Mouse (Mus musculus) forebrain, embryonic 16.5 days (tissue): ENCODE measurements around the gene Cops6. TPM values are rescaled to one million over a fixed set of nuclear protein-coding genes. Genes with fewer than 3 reads are reported as not detected.
A peak's percentile ranks its signal among the peaks of the same experiment; 100 is the strongest.

Experiments
- ATAC-seq: fragments of 200-750 bp; cut with Nextera tagmentation; 2 replicates; pipeline ENCODE4 v1.8.0; 2017; ENCODE audit warnings: mild to moderate bottlenecking, moderate library complexity
- H3K27ac ChIP-seq: fragments of 300-500 bp; sonication (generic); 2 replicates; pipeline ENCODE4 v1.5.1; 2014; ENCODE audit warnings: low read length, control low read depth
- H3K27me3 ChIP-seq: fragments of 300-500 bp; sonication (generic); replicated peaks from 2 replicates; pipeline ENCODE4 v1.6.1; 2014; ENCODE audit warnings: low read length; ENCODE audit not compliant: control insufficient read depth, insufficient read depth
- H3K36me3 ChIP-seq: fragments of 300-500 bp; sonication (generic); 2 replicates; pipeline ENCODE4 v1.6.1; 2014; ENCODE audit not compliant: control insufficient read depth, insufficient read depth
- H3K4me1 ChIP-seq: fragments of 300-500 bp; sonication (generic); replicated peaks from 2 replicates; pipeline ENCODE4 v1.6.1; 2014; ENCODE audit warnings: low read length; ENCODE audit not compliant: control insufficient read depth, insufficient read depth
- H3K4me2 ChIP-seq: fragments of 300-500 bp; sonication (generic); 2 replicates; pipeline ENCODE4 v1.6.1; 2014; ENCODE audit warnings: mild to moderate bottlenecking, low read length, control low read depth
- H3K4me3 ChIP-seq: fragments of 300-500 bp; sonication (generic); replicated peaks from 2 replicates; pipeline ENCODE4 v1.5.1; 2014; ENCODE audit warnings: mild to moderate bottlenecking, low read length, control low read depth
- H3K9ac ChIP-seq: fragments of 300-500 bp; sonication (generic); replicated peaks from 2 replicates; pipeline ENCODE4 v1.6.1; 2014; ENCODE audit warnings: low read depth, low read length, control low read depth
- H3K9me3 ChIP-seq: fragments of 300-500 bp; sonication (generic); 2 replicates; pipeline ENCODE4 v1.6.1; 2016; ENCODE audit warnings: low read length; ENCODE audit not compliant: control insufficient read depth
- WGBS: fragments of 180-500 bp; shearing (Covaris S2); extraction: QIAGEN DNeasy Blood & Tissue Kit; methylation state at CpG from one replicate; pipeline ENCODE4 v1.1.7; 2014; 5-methylcytosine and 5-hydroxymethylcytosine counted together
- microRNA counts: library from miRNA; unstranded; fragments of <30 nt; microRNA quantifications from one replicate; lab custom pipeline; 2016
- microRNA-seq: library from miRNA; unstranded; fragments of <30 nt; microRNA quantifications from one replicate; pipeline ENCODE4, GENCODE M21; 2017
- polyA plus RNA-seq: library from polyadenylated mRNA; unstranded; fragments of >200 nt; fragmentation: Nextera tagmentation; extraction: Ambion mirVana; gene quantifications from 2 replicates; pipeline ENCODE4 v1.2.1, GENCODE M21; 2015

Gene Cops6
- polyA plus RNA-seq, 1 experiment from 2014 or later, result 305 TPM

GRCm38 (mm10) chr5:138207873-138208272 is 47.0 kb downstream of the Cops6 start:
- no peak for ATAC-seq
- Histone ChIP-seq H3K36me3 (no peaks in the 10 kb centered on the region), H3K27me3 (no peaks in the 10 kb centered on the region), H3K9ac (no peak overlapping the region), H3K9me3 (peaks cover 4% of the 10 kb centered on the region; the same call in 1 of the 2 replicates), H3K4me2 (no peak overlapping the region), H3K27ac (no peak overlapping the region), H3K4me3 (no peak overlapping the region), H3K4me1 (no peaks in the 10 kb centered on the region)
- 88% methylated on average over 4 of the region's 4 CpGs for WGBS

MicroRNA genes within 50 kb of the gene (microRNA counts, 519-probe panel; counts per million panel counts)
- microRNA mmu-miR-106b (lab: Ali Mortazavi, UCI) (3,753 counts per million, percentile 91 among the panel's probes with 10 or more counts), microRNA mmu-miR-25 (lab: Ali Mortazavi, UCI) (4,455 counts per million, percentile 96 among the panel's probes with 10 or more counts), microRNA mmu-miR-93 (lab: Ali Mortazavi, UCI) (3,738 counts per million, percentile 91 among the panel's probes with 10 or more counts)

Small RNA genes lying within 50 kb of the gene (microRNA-seq; reads per million reads assigned to microRNA genes)
- 10,158 reads per million, percentile 95 among the genes with 10 or more reads in this experiment for gene Mir106b
- gene Mir25, result 699 reads per million, percentile 76 among the genes with 10 or more reads in this experiment
- 16,021 reads per million, percentile 97 among the genes with 10 or more reads in this experiment for gene Mir93

Other genes starting within 250 kb of the Cops6 start
- gene Cyp3a13, start 239.5 kb upstream of the Cops6 start, polyA plus RNA-seq, result not detected in 2 replicates
- gene Gjc3, start 198.0 kb upstream of the Cops6 start, polyA plus RNA-seq, result 0.06 and 0.33 TPM in 2 replicates
- not detected in 2 replicates for gene Azgp1, start 179.6 kb upstream of the Cops6 start, polyA plus RNA-seq
- gene Smok3a, start 139.8 kb upstream of the Cops6 start, polyA plus RNA-seq, result not detected in 2 replicates
- not detected in 2 replicates for gene Smok3b, start 139.6 kb upstream of the Cops6 start, polyA plus RNA-seq
- gene Smok3c, start 107.9 kb upstream of the Cops6 start, polyA plus RNA-seq, result not detected in 2 replicates
- 31.2 and 34.2 TPM in 2 replicates for gene Zkscan1, start 76.0 kb upstream of the Cops6 start, polyA plus RNA-seq
- 117 and 118 TPM in 2 replicates for gene Zscan21, start 44.2 kb upstream of the Cops6 start, polyA plus RNA-seq
- 39.4 and 43.9 TPM in 2 replicates for gene Zfp113, start 5.3 kb upstream of the Cops6 start, polyA plus RNA-seq
- 27.8 and 31.9 TPM in 2 replicates for gene Ap4m1, start 10.9 kb downstream of the Cops6 start, polyA plus RNA-seq
- gene Mcm7, start 11.4 kb downstream of the Cops6 start, polyA plus RNA-seq, result 173 and 191 TPM in 2 replicates
- gene Taf6, start 26.4 kb downstream of the Cops6 start, polyA plus RNA-seq, result 83.2 and 87.6 TPM in 2 replicates
- 39.8 and 40.8 TPM in 2 replicates for gene Cnpy4, start 26.4 kb downstream of the Cops6 start, polyA plus RNA-seq
- gene Mblac1, start 33.2 kb downstream of the Cops6 start, polyA plus RNA-seq, result 12.9 and 13.2 TPM in 2 replicates
- gene Nxpe5, start 64.8 kb downstream of the Cops6 start, polyA plus RNA-seq, result not detected in 2 replicates
- gene Lamtor4, start 94.4 kb downstream of the Cops6 start, polyA plus RNA-seq, result 71.3 and 87.4 TPM in 2 replicates
- 11.1 and 14.0 TPM in 2 replicates for gene BC037034, start 103.0 kb downstream of the Cops6 start, polyA plus RNA-seq
- 1.6 and 2.4 TPM in 2 replicates for gene Gal3st4, start 111.8 kb downstream of the Cops6 start, polyA plus RNA-seq
- gene Gm43720, start 118.9 kb downstream of the Cops6 start, polyA plus RNA-seq, result 0.10 TPM in 1 of 2 replicates, not detected in the other
- gene Gpc2, start 118.9 kb downstream of the Cops6 start, polyA plus RNA-seq, result 212 and 245 TPM in 2 replicates
- gene Stag3, start 119.2 kb downstream of the Cops6 start, polyA plus RNA-seq, result 5.6 and 6.3 TPM in 2 replicates
- gene Pvrig, start 180.9 kb downstream of the Cops6 start, polyA plus RNA-seq, result not detected in 2 replicates